Mouse (Mus musculus) midbrain, embryonic 13.5 days (tissue): ENCODE data around the gene Vps37d. TPM values are rescaled to one million over a fixed set of nuclear protein-coding genes. Genes with fewer than 3 reads are reported as not detected.

Source experiments
- ATAC-seq: fragments of 200-750 bp; cut with Nextera tagmentation; 2 replicates; pipeline ENCODE4 v1.8.0; 2017; ENCODE audit warnings: mild to moderate bottlenecking, moderate TSS enrichment, moderate library complexity
- H3K27ac ChIP-seq: fragments of 300-500 bp; sonication (generic); 2 replicates; pipeline ENCODE4 v1.5.1; 2015; ENCODE audit warnings: inconsistent platforms, mild to moderate bottlenecking, moderate library complexity
- H3K27me3 ChIP-seq: fragments of 300-500 bp; sonication (generic); 2 replicates; pipeline ENCODE4 v1.6.1; 2015; ENCODE audit warnings: mild to moderate bottlenecking, inconsistent platforms
- H3K36me3 ChIP-seq: fragments of 300-500 bp; sonication (generic); 2 replicates; pipeline ENCODE4 v1.6.1; 2015; ENCODE audit warnings: mild to moderate bottlenecking, inconsistent platforms
- H3K4me1 ChIP-seq: fragments of 300-500 bp; sonication (generic); replicated peaks from 2 replicates; pipeline ENCODE4 v1.6.1; 2015; ENCODE audit warnings: inconsistent platforms
- H3K4me2 ChIP-seq: fragments of 300-500 bp; sonication (generic); replicated peaks from 2 replicates; pipeline ENCODE4 v1.6.1; 2015; ENCODE audit warnings: moderate library complexity, mild to moderate bottlenecking, inconsistent platforms
- H3K4me3 ChIP-seq: fragments of 300-500 bp; sonication (generic); replicated peaks from 2 replicates; pipeline ENCODE4 v1.5.1; 2015; ENCODE audit warnings: mild to moderate bottlenecking, inconsistent platforms
- H3K9ac ChIP-seq: fragments of 300-500 bp; sonication (generic); replicated peaks from 2 replicates; pipeline ENCODE4 v1.6.1; 2015; ENCODE audit warnings: mild to moderate bottlenecking, inconsistent platforms
- H3K9me3 ChIP-seq: fragments of 300-500 bp; sonication (generic); 2 replicates; pipeline ENCODE4 v1.6.1; 2016; ENCODE audit warnings: mild to moderate bottlenecking, inconsistent platforms
- WGBS: fragments of 180-500 bp; shearing (Covaris S2); methylation state at CpG from one replicate; pipeline ENCODE4 v1.1.7; 2015; 5-methylcytosine and 5-hydroxymethylcytosine counted together
- polyA plus RNA-seq: library from polyadenylated mRNA; unstranded; fragments of >200 nt; fragmentation: Nextera tagmentation; extraction: Ambion mirVana; gene quantifications from 2 replicates; pipeline ENCODE4 v1.2.1, GENCODE M21; 2015

Gene Vps37d
- 24.0 and 32.1 TPM in 2 replicates for polyA plus RNA-seq

- Histone ChIP-seq H3K4me2 (peak within 1 kb of the TSS; percentile 82), H3K27ac (peak within 1 kb of the TSS; percentile 93), H3K9me3 (no peaks in the 10 kb centered on the region), H3K9ac (peak within 1 kb of the TSS; percentile 100), H3K4me3 (peak within 1 kb of the TSS; percentile 99), H3K4me1 (peaks cover 28% of the 10 kb centered on the region), H3K36me3 (peaks cover 26% of the 10 kb centered on the region), H3K27me3 (no peaks in the 10 kb centered on the region)
- ATAC-seq, result peak; percentile 93
- WGBS, result under 1% methylated on average over 76 of the region's 83 CpGs
These were observed at the start of gene Vps37d for GRCm38 (mm10) chr5:135077564-135078481. Gene Vps37d, minus strand, starts transcription at chr5:135078266.

GRCm38 (mm10) chr5:135127669-135128068 is 49.6 kb upstream of the Vps37d start:
- Histone ChIP-seq H3K9me3 (no peaks in the 10 kb centered on the region), H3K36me3 (no peaks in the 10 kb centered on the region), H3K9ac (no peak overlapping the region), H3K4me2 (no peak overlapping the region), H3K27ac (no peak overlapping the region), H3K4me3 (no peak overlapping the region), H3K4me1 (no peaks in the 10 kb centered on the region), H3K27me3 (peaks cover 6% of the 10 kb centered on the region)
- 88% methylated on average over 6 of the region's 6 CpGs for WGBS
- ATAC-seq, result no peak

GRCm38 (mm10) chr5:135126121-135126520 is 48.1 kb upstream of the Vps37d start:
- Histone ChIP-seq H3K36me3 (no peaks in the 10 kb centered on the region), H3K27ac (no peak overlapping the region), H3K9me3 (no peaks in the 10 kb centered on the region), H3K4me1 (no peaks in the 10 kb centered on the region), H3K4me2 (no peak overlapping the region), H3K9ac (no peak overlapping the region), H3K4me3 (no peak overlapping the region), H3K27me3 (no peaks in the 10 kb centered on the region)
- WGBS, result 58% methylated on average over 6 of the region's 6 CpGs
- no peak for ATAC-seq

GRCm38 (mm10) chr5:135120753-135121152 is 42.7 kb upstream of the Vps37d start:
- no peak overlapping the region for H3K4me3 ChIP-seq
- H3K4me1 ChIP-seq, result no peaks in the 10 kb centered on the region
- H3K27ac ChIP-seq, result no peak overlapping the region
- H3K9me3 ChIP-seq, result no peaks in the 10 kb centered on the region
- H3K27me3 ChIP-seq, result 0 out of 2 replicates have a peak, but pooled peaks cover 5% of the 10 kb centered on the region
- H3K9ac ChIP-seq, result no peak overlapping the region
- ATAC-seq, result no peak
- no peaks in the 10 kb centered on the region for H3K36me3 ChIP-seq
- H3K4me2 ChIP-seq, result no peak overlapping the region
- 64% methylated on average over 4 of the region's 4 CpGs for WGBS

- Histone ChIP-seq H3K4me2 (no peak overlapping the region), H3K9ac (no peak overlapping the region), H3K9me3 (no peaks in the 10 kb centered on the region), H3K4me1 (no peaks in the 10 kb centered on the region), H3K36me3 (no peaks in the 10 kb centered on the region), H3K4me3 (no peak overlapping the region), H3K27me3 (0 out of 2 replicates have a peak, but pooled peaks cover 5% of the 10 kb centered on the region), H3K27ac (no peak overlapping the region)
- WGBS, result 30% methylated on average over 6 of the region's 6 CpGs
- ATAC-seq, result no peak
These were observed 40.6 kb upstream of the Vps37d start for GRCm38 (mm10) chr5:135118589-135119081.

- WGBS, result 89% methylated on average over 8 of the region's 8 CpGs
- no peak for ATAC-seq
- no peaks in the 10 kb centered on the region for H3K4me1 ChIP-seq
- no peaks in the 10 kb centered on the region for H3K9me3 ChIP-seq
- H3K36me3 ChIP-seq, result no peaks in the 10 kb centered on the region
- no peak overlapping the region for H3K4me3 ChIP-seq
- no peak overlapping the region for H3K9ac ChIP-seq
- 0 out of 2 replicates have a peak, but pooled peaks cover 5% of the 10 kb centered on the region for H3K27me3 ChIP-seq
- no peak overlapping the region for H3K27ac ChIP-seq
- no peak overlapping the region for H3K4me2 ChIP-seq
These were observed 37.2 kb upstream of the Vps37d start for GRCm38 (mm10) chr5:135115241-135115640.

- Histone ChIP-seq H3K4me3 (no peak overlapping the region), H3K27me3 (peaks cover 15% of the 10 kb centered on the region), H3K4me2 (no peak overlapping the region), H3K36me3 (no peaks in the 10 kb centered on the region), H3K9ac (no peak overlapping the region), H3K27ac (no peak overlapping the region), H3K9me3 (no peaks in the 10 kb centered on the region), H3K4me1 (no peaks in the 10 kb centered on the region)
- 89% methylated on average over 12 of the region's 12 CpGs for WGBS
- no peak for ATAC-seq
These were observed 35.7 kb upstream of the Vps37d start for GRCm38 (mm10) chr5:135113782-135114181.

- no peak overlapping the region for H3K27ac ChIP-seq
- peaks cover 18% of the 10 kb centered on the region for H3K4me1 ChIP-seq
- no peaks in the 10 kb centered on the region for H3K36me3 ChIP-seq
- H3K27me3 ChIP-seq, result peaks cover 50% of the 10 kb centered on the region
- no peak for ATAC-seq
- H3K4me2 ChIP-seq, result no peak overlapping the region
- H3K4me3 ChIP-seq, result no peak overlapping the region
- no peak overlapping the region for H3K9ac ChIP-seq
- WGBS, result 53% methylated on average over 6 of the region's 6 CpGs
- H3K9me3 ChIP-seq, result no peaks in the 10 kb centered on the region
These were observed 31.9 kb upstream of the Vps37d start for GRCm38 (mm10) chr5:135109976-135110375.

GRCm38 (mm10) chr5:135109426-135109825 is 31.4 kb upstream of the Vps37d start:
- Histone ChIP-seq H3K27ac (no peak overlapping the region), H3K27me3 (peaks cover 50% of the 10 kb centered on the region), H3K4me3 (no peak overlapping the region), H3K9ac (no peak overlapping the region), H3K4me2 (no peak overlapping the region), H3K4me1 (peaks cover 18% of the 10 kb centered on the region), H3K36me3 (no peaks in the 10 kb centered on the region), H3K9me3 (no peaks in the 10 kb centered on the region)
- ATAC-seq, result no peak
- 96% methylated on average over 3 of the region's 3 CpGs for WGBS

- Histone ChIP-seq H3K36me3 (no peaks in the 10 kb centered on the region), H3K9ac (no peak overlapping the region), H3K4me2 (no peak overlapping the region), H3K4me1 (peaks cover 18% of the 10 kb centered on the region), H3K9me3 (no peaks in the 10 kb centered on the region), H3K27me3 (peaks cover 50% of the 10 kb centered on the region), H3K4me3 (no peak overlapping the region), H3K27ac (no peak overlapping the region)
- 63% methylated on average over 6 of the region's 6 CpGs for WGBS
- ATAC-seq, result no peak
These were observed 31.0 kb upstream of the Vps37d start for GRCm38 (mm10) chr5:135109017-135109416.

- 8% methylated on average over 40 of the region's 40 CpGs for WGBS
- H3K4me2 ChIP-seq, result peak overlapping the region; percentile 86
- no peaks in the 10 kb centered on the region for H3K9me3 ChIP-seq
- ATAC-seq, result peak; percentile 38; the same call in 1 of the 2 replicates
- no peak overlapping the region for H3K9ac ChIP-seq
- peaks cover 53% of the 10 kb centered on the region for H3K27me3 ChIP-seq
- no peak overlapping the region for H3K27ac ChIP-seq
- peak overlapping the region; percentile 51; the same call in 1 of the 2 replicates for H3K4me3 ChIP-seq
- H3K4me1 ChIP-seq, result peaks cover 18% of the 10 kb centered on the region
- no peaks in the 10 kb centered on the region for H3K36me3 ChIP-seq
These were observed 29.7 kb upstream of the Vps37d start for GRCm38 (mm10) chr5:135107521-135108501.
